ENCODE assay signal across 8 mouse cellular contexts in genomic region chrX:134808755-134809224, GRCm38 (mm10). TPM values are rescaled to one million over a fixed set of nuclear protein-coding genes. Genes with fewer than 3 reads are reported as not detected.
A peak's percentile ranks its signal among the peaks of the same experiment; 100 is the strongest.
DNase-seq lines count a peak whose midpoint lies in the region; ATAC-seq lines count a peak whose summit lies in the region.

Armcx2 (minus strand) TSS chrX:134809221.

- ATAC-seq in forebrain, embryonic 13.5 days = peak; percentile 94
- ATAC-seq in neural tube, embryonic 14.5 days (ENCODE audit: low read depth) = peak; percentile 92

- no peaks in the 10 kb centered on the region for H3K4me1 ChIP-seq in brown adipose tissue, adult 24 weeks (ENCODE audit: control insufficient read depth, insufficient read depth, insufficient read length, low read length)
- peaks cover 5% of the 10 kb centered on the region; the same call in 1 of the 2 replicates for H3K4me1 ChIP-seq in forebrain, embryonic 13.5 days
- H3K4me1 ChIP-seq in neural tube, embryonic 14.5 days (ENCODE audit: control insufficient read depth, insufficient read depth, low read length) = no peaks in the 10 kb centered on the region; the same call in 1 of the 2 replicates

- H3K9me3 ChIP-seq in forebrain, embryonic 13.5 days (replicated peaks) = no peaks in the 10 kb centered on the region
- H3K9me3 ChIP-seq in neural tube, embryonic 14.5 days (ENCODE audit: control insufficient read depth, low read length) = no peaks in the 10 kb centered on the region

- peak within 1 kb of the TSS; percentile 61 for H3K4me2 ChIP-seq in forebrain, embryonic 13.5 days
- peak within 1 kb of the TSS; percentile 51 for H3K4me2 ChIP-seq in neural tube, embryonic 14.5 days (ENCODE audit: low read depth, low read length)

- peak within 1 kb of the TSS; percentile 67 for H3K4me3 ChIP-seq in brown adipose tissue, adult 24 weeks (ENCODE audit: insufficient read depth, low read depth, low read length)
- H3K4me3 ChIP-seq in forebrain, embryonic 13.5 days = peak within 1 kb of the TSS; percentile 62
- peak within 1 kb of the TSS; percentile 54 for H3K4me3 ChIP-seq in neural tube, embryonic 14.5 days (ENCODE audit: low read depth, low read length)

- no peak within 1 kb of the TSS for H3K27ac ChIP-seq in brown adipose tissue, adult 24 weeks (replicated peaks; ENCODE audit: low read depth, low read length)
- peak within 1 kb of the TSS; percentile 74 for H3K27ac ChIP-seq in forebrain, embryonic 13.5 days
- H3K27ac ChIP-seq in neural tube, embryonic 14.5 days (ENCODE audit: low read depth, low read length) = peak within 1 kb of the TSS; percentile 86

- H3K27me3 ChIP-seq in forebrain, embryonic 13.5 days = no peaks in the 10 kb centered on the region
- no peaks in the 10 kb centered on the region for H3K27me3 ChIP-seq in neural tube, embryonic 14.5 days (ENCODE audit: control insufficient read depth, insufficient read depth, low read length)

- peaks cover 22% of the 10 kb centered on the region for H3K36me3 ChIP-seq in forebrain, embryonic 13.5 days (ENCODE audit: poor library complexity, severe bottlenecking)
- peaks cover 5% of the 10 kb centered on the region; the same call in 1 of the 2 replicates for H3K36me3 ChIP-seq in neural tube, embryonic 14.5 days (ENCODE audit: control insufficient read depth, insufficient read depth, low read length)

- WGBS in forebrain, embryonic 13.5 days = 15% methylated on average over 16 of the region's 16 CpGs
- WGBS in neural tube, embryonic 14.5 days = 14% methylated on average over 13 of the region's 16 CpGs

- intact Hi-C loops in heart, postnatal 25 days (cut with DNase I) = no loop called here

- DNase-seq in MEL-GATA-1-ER (ENCODE audit: extremely low read depth, low read depth) = peak; percentile 66
- peak; percentile 23 for DNase-seq in heart, postnatal 25 days (ENCODE audit: low spot score)
- peak; percentile 39 to 62 for DNase-seq in layer of hippocampus, adult 18-20 months (ENCODE audit: low spot score in 2 of 2)
- peak; percentile 42 to 45 for DNase-seq in lung, adult 18-20 months
- DNase-seq in thymus, postnatal 25 days = peak; percentile 39

- H3K9ac ChIP-seq in forebrain, embryonic 13.5 days = peak within 1 kb of the TSS; percentile 75
- peak within 1 kb of the TSS; percentile 70 for H3K9ac ChIP-seq in neural tube, embryonic 14.5 days (replicated peaks; ENCODE audit: low read depth, low read length)

RNA-seq across cellular contexts. Expression of gene Armcx2, which starts in this region (rescaled TPM):
- 2.4 and 3.0 TPM in 2 replicates for polyA plus RNA-seq in brown adipose tissue, adult 24 weeks (2012; ENCODE audit: insufficient read depth, insufficient read length, missing spikeins)
- 71.7 and 78.1 TPM in 2 replicates for polyA plus RNA-seq in forebrain, embryonic 13.5 days (2015; fragmentation: Nextera tagmentation; extraction: Ambion mirVana)
- total RNA-seq in heart, postnatal 25 days (2021) = 1 to 10 TPM; 8.1 to 8.8 TPM
- 10 to 100 TPM; 84.3 to 88.8 TPM for total RNA-seq in layer of hippocampus, adult 18-20 months (2021)
- polyA plus RNA-seq in neural tube, embryonic 14.5 days (2014; fragmentation: Nextera tagmentation; extraction: Ambion mirVana) = 75.4 and 84.4 TPM in 2 replicates

Comparison
In these comparisons a context has a peak if more than half of its experiments do, and no peak if none do; other contexts are left out.
1. RNA of gene Armcx2 (total RNA-seq): 84.3 to 88.8 TPM in layer of hippocampus, adult 18-20 months; 8.1 to 8.8 TPM in heart, postnatal 25 days; every median in the first group is over 4 times any median in the second.
2. RNA of gene Armcx2 (polyA plus RNA-seq): 75.4 to 84.4 TPM in neural tube, embryonic 14.5 days and 71.7 to 78.1 TPM in forebrain, embryonic 13.5 days; 2.4 to 3.0 TPM in brown adipose tissue, adult 24 weeks; every median in the first group is over 10 times any median in the second.
3. Peak in every context shown above with its lines, with median percentiles within 50 percentile points of each other: DNase-seq and H3K4me3 ChIP-seq.